Mouse (Mus musculus): ENCODE measurements around the gene Synpr. TPM values are rescaled to one million over a fixed set of nuclear protein-coding genes. Genes with fewer than 3 reads are reported as not detected.

The Synpr gene
- polyA plus RNA-seq, 1 experiment: not detected

- no peak overlapping the region for H3K27ac ChIP-seq (ENCODE audit: control insufficient read depth, insufficient read depth, low read depth, low read length, poor library complexity)
- TF ChIP-seq CTCF (IDR thresholded peaks at IDR 0.05; ENCODE audit: control insufficient read depth, insufficient read depth, low read length): no peak
- no peak for TF ChIP-seq POLR2A (IDR thresholded peaks at IDR 0.05; ENCODE audit: borderline replicate concordance, control insufficient read depth, low read depth, low read length)
- H3K4me1 ChIP-seq (ENCODE audit: control insufficient read depth, insufficient read depth, low read length): peaks cover 3% of the 10 kb centered on the region
- H3K4me3 ChIP-seq (replicated peaks; ENCODE audit: control insufficient read depth, low read depth, low read length): no peak overlapping the region
These were observed 76.6 kb downstream of the Synpr start for GRCm38 (mm10) chr14:13361184-13361583.

DNA sequence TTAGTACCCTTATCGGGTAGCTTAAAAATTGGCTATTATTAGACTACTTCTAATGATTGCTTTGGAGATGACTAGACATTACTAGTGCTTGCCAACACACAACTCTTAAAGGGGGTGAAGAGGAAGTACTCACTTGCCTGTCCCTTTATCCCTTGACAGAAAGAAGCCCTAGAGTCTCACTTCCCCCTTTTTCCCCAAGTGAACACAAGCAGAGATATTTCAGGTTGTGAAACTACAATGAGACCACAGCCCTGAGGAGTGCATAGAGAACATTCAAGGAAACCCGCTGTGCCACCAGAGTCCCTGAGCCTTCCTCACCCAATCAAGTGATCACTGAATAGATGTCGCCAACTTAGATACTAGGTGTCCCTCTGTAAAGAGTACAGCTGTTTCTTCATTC lies 77.1 kb downstream of the Synpr start:
- TF ChIP-seq POLR2A (IDR thresholded peaks at IDR 0.05; ENCODE audit: borderline replicate concordance, control insufficient read depth, low read depth, low read length) (no peak), CTCF (IDR thresholded peaks at IDR 0.05; ENCODE audit: control insufficient read depth, insufficient read depth, low read length) (no peak)
- no peak overlapping the region for H3K4me3 ChIP-seq (replicated peaks; ENCODE audit: control insufficient read depth, low read depth, low read length)
- H3K4me1 ChIP-seq (ENCODE audit: control insufficient read depth, insufficient read depth, low read length): peaks cover 3% of the 10 kb centered on the region
- H3K27ac ChIP-seq (ENCODE audit: control insufficient read depth, insufficient read depth, low read depth, low read length, poor library complexity): no peak overlapping the region
- 7% methylated on average over 3 of the region's 3 CpGs for WGBS

DNA sequence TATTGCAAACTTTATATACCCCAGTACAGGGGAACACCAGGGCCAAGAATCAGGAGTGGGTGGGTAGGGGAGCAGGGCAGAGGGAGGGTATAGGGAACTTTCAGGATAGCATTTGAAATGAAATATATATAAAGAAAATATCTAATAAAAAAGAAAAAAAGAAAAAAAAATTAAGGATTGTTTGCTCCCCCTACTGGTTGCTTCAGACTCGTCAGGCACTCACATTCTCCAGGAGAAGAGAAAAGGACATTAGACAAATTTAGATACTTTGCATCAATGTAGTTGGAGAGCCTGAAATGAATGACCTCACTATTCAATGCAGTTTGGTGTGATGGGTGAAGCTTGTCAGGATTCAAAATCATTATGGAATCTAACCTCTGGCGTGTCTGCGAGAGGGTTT lies 83.7 kb downstream of the Synpr start:
- 71% methylated on average over 3 of the region's 3 CpGs for WGBS
- TF ChIP-seq CTCF (IDR thresholded peaks at IDR 0.05; ENCODE audit: control insufficient read depth, insufficient read depth, low read length) (no peak), POLR2A (IDR thresholded peaks at IDR 0.05; ENCODE audit: borderline replicate concordance, control insufficient read depth, low read depth, low read length) (no peak)
- Histone ChIP-seq H3K4me3 (replicated peaks; ENCODE audit: control insufficient read depth, low read depth, low read length) (no peak overlapping the region), H3K4me1 (ENCODE audit: control insufficient read depth, insufficient read depth, low read length) (no peaks in the 10 kb centered on the region), H3K27ac (ENCODE audit: control insufficient read depth, insufficient read depth, low read depth, low read length, poor library complexity) (no peak overlapping the region)

- 70% methylated on average over 7 of the region's 7 CpGs for WGBS
- TF ChIP-seq POLR2A (IDR thresholded peaks at IDR 0.05; ENCODE audit: borderline replicate concordance, control insufficient read depth, low read depth, low read length) (no peak), CTCF (IDR thresholded peaks at IDR 0.05; ENCODE audit: control insufficient read depth, insufficient read depth, low read length) (no peak)
- no peak overlapping the region for H3K27ac ChIP-seq (ENCODE audit: control insufficient read depth, insufficient read depth, low read depth, low read length, poor library complexity)
- H3K4me3 ChIP-seq (replicated peaks; ENCODE audit: control insufficient read depth, low read depth, low read length): no peak overlapping the region
- H3K4me1 ChIP-seq (ENCODE audit: control insufficient read depth, insufficient read depth, low read length): no peaks in the 10 kb centered on the region
These were observed 104.5 kb downstream of the Synpr start for GRCm38 (mm10) chr14:13389081-13389480.

- no peak overlapping the region for H3K4me3 ChIP-seq (replicated peaks; ENCODE audit: control insufficient read depth, low read depth, low read length)
- 71% methylated on average over 5 of the region's 5 CpGs for WGBS
- no peak for TF ChIP-seq CTCF (IDR thresholded peaks at IDR 0.05; ENCODE audit: control insufficient read depth, insufficient read depth, low read length)
- no peak for TF ChIP-seq POLR2A (IDR thresholded peaks at IDR 0.05; ENCODE audit: borderline replicate concordance, control insufficient read depth, low read depth, low read length)
- H3K27ac ChIP-seq (ENCODE audit: control insufficient read depth, insufficient read depth, low read depth, low read length, poor library complexity): no peak overlapping the region
- H3K4me1 ChIP-seq (ENCODE audit: control insufficient read depth, insufficient read depth, low read length): no peaks in the 10 kb centered on the region
These were observed 105.4 kb downstream of the Synpr start for GRCm38 (mm10) chr14:13389954-13390353.

- no peaks in the 10 kb centered on the region for H3K4me1 ChIP-seq (ENCODE audit: control insufficient read depth, insufficient read depth, low read length)
- 48% methylated on average over 6 of the region's 6 CpGs for WGBS
- H3K27ac ChIP-seq (ENCODE audit: control insufficient read depth, insufficient read depth, low read depth, low read length, poor library complexity): no peak overlapping the region
- no peak overlapping the region for H3K4me3 ChIP-seq (replicated peaks; ENCODE audit: control insufficient read depth, low read depth, low read length)
- TF ChIP-seq POLR2A (IDR thresholded peaks at IDR 0.05; ENCODE audit: borderline replicate concordance, control insufficient read depth, low read depth, low read length) (no peak), CTCF (IDR thresholded peaks at IDR 0.05; ENCODE audit: control insufficient read depth, insufficient read depth, low read length) (no peak)
These were observed 114.8 kb downstream of the Synpr start for GRCm38 (mm10) chr14:13399226-13400020.

- Histone ChIP-seq H3K4me3 (replicated peaks; ENCODE audit: control insufficient read depth, low read depth, low read length) (no peak overlapping the region), H3K27ac (ENCODE audit: control insufficient read depth, insufficient read depth, low read depth, low read length, poor library complexity) (no peak overlapping the region), H3K4me1 (ENCODE audit: control insufficient read depth, insufficient read depth, low read length) (no peaks in the 10 kb centered on the region)
- 89% methylated on average over 1 of the region's 1 CpGs for WGBS
- TF ChIP-seq CTCF (IDR thresholded peaks at IDR 0.05; ENCODE audit: control insufficient read depth, insufficient read depth, low read length) (no peak), POLR2A (IDR thresholded peaks at IDR 0.05; ENCODE audit: borderline replicate concordance, control insufficient read depth, low read depth, low read length) (no peak)
These were observed 127.1 kb downstream of the Synpr start for GRCm38 (mm10) chr14:13411636-13412035.

DNA sequence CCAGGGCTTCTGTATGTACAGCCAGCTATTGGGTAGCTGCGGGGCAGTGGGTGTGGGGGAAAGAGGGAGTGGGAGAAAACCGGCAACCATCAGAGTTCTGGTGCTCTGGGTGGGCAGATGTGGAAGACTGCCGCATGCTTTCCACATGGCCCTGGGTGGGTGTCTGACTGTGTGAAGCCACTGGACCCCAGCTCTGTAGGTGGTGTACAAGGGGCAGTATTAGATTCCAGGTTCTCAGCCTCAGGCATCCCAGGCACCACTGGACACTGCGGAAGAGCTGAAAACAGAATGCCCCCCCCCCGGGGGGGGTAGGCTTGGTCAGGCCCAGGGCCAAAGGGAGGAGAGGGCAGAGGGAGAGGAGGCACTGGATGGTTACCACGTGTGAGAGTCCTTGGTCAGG lies 156.1 kb downstream of the Synpr start:
- 75% methylated on average over 6 of the region's 6 CpGs for WGBS
- Histone ChIP-seq H3K4me1 (ENCODE audit: control insufficient read depth, insufficient read depth, low read length) (no peaks in the 10 kb centered on the region), H3K4me3 (replicated peaks; ENCODE audit: control insufficient read depth, low read depth, low read length) (no peak overlapping the region), H3K27ac (ENCODE audit: control insufficient read depth, insufficient read depth, low read depth, low read length, poor library complexity) (no peak overlapping the region)
- TF ChIP-seq POLR2A (IDR thresholded peaks at IDR 0.05; ENCODE audit: borderline replicate concordance, control insufficient read depth, low read depth, low read length): no peak
- no peak for TF ChIP-seq CTCF (IDR thresholded peaks at IDR 0.05; ENCODE audit: control insufficient read depth, insufficient read depth, low read length)

All from bone marrow, adult 2 months (tissue).